Mouse (Mus musculus): ENCODE data around the gene Eapp. TPM values are rescaled to one million over a fixed set of nuclear protein-coding genes. Genes with fewer than 3 reads are reported as not detected.
"Not testable (repeated sequence)": the region's sequence is repeated elsewhere in the genome, so short reads cannot be mapped to it uniquely, and the experiment has no call there.

Gene Eapp
- polyA plus RNA-seq, 1 experiment from 2014 or later = 62.9 TPM

DNA sequence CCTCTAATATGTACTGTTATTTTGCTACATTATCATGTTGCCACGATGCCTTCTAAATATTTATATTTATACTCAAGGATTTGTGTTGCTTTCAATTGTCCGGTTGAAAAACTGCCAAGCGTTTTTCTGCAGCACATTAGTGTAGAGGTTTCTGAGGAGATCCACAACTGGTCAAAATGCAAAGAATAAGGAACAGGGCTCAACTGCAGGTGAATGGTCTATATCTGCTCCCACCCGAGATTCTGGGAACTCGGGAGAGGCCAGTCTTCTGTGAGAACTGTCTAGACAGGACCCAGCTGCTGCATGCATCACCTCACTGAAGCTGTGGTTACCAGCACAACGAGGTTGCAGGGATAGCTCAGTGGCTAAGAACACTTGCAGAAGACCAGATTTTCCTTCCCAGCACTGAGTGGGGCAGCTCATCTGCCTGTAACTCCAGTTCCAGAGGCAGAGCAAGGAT, 2.1 kb upstream of the Eapp start:
- Histone ChIP-seq H3K79me2 (ENCODE audit: inconsistent target) (peaks cover 24% of the 10 kb centered on the region), H3K36me3 (ENCODE audit: inconsistent target) (no peaks in the 10 kb centered on the region), H3K27ac (no peak overlapping the region), H3K4me3 (ENCODE audit: inconsistent target) (no peak overlapping the region)
- 50% methylated on average over 6 of the region's 6 CpGs for WGBS (ENCODE audit: missing documents)

DNA sequence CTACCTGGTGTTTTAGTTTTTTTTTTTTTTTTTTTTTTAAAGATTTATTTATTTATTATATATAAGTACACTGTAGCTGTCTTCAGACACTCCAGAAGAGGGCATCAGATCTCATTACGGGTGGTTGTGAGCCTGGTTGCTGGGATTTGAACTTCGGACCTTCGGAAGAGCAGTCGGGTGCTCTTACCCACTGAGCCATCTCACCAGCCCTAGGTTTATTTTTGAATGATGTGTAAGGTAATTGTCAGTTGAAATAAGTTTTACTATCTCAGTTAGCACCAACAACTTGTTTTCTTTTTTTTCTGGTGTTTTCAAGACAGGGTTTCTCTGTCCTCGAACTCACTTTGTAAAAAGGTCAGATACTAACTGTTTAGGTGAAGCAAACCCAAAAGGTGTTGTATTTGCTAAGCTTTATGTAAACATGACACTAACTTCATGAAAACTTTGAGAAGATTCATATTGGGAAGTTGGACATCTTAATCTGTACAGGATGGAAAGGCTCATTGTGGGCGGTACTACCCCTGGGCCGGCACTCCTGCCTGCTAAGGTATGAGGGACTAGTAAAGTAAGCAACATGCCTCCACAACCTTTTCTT, 1.4 kb upstream of the Eapp start:
- WGBS (ENCODE audit: missing documents) = 8% methylated on average over 7 of the region's 7 CpGs
- Histone ChIP-seq H3K36me3 (ENCODE audit: inconsistent target) (no peaks in the 10 kb centered on the region), H3K27ac (no peak overlapping the region)

DNA sequence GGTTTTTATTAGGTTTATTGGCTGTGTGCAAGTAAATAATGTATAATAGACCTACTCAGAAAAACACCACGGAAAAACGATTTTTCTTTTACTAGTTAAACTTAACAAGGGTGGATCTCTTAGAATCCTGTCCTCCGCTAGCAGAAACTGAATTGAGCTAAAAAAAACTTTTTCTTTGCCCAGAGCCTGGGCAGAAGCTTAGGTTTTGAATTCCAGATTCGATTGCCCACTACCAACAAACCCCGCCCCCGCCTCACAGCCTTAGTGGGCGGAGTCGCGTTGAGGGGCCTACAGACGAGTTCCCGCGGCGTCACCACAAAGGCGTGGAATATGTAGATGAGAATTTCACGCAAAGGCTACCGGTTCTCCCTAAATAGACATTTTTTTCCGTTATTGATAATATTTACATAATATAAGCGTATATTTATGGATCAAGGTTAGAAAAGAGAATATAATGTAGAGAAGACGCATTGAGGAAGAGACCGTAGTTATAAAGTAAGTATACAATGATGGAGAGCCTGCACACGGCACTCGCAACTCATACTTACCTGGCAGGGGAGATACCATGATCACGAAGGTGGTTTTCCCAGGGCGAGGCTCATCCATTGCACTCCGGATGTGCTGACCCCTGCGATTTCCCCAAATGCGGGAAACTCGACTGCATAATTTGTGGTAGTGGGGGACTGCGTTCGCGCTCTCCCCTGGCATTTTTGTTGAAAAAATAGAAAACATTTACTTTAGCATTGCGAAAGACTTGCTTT, 725 bp upstream of the Eapp start:
- H3K4me3 ChIP-seq (ENCODE audit: inconsistent target) = peak overlapping the region; percentile 62
- H3K27ac ChIP-seq = peak overlapping the region; percentile 95
- H3K79me2 ChIP-seq (ENCODE audit: inconsistent target) = peaks cover 25% of the 10 kb centered on the region
- no peaks in the 10 kb centered on the region for H3K36me3 ChIP-seq (ENCODE audit: inconsistent target)
- under 1% methylated on average over 26 of the region's 32 CpGs for WGBS (ENCODE audit: missing documents)

More for the DNA sequence above, 1.4 kb upstream of the Eapp start:
- H3K4me3 ChIP-seq (ENCODE audit: inconsistent target) = no peak overlapping the region
- H3K79me2 ChIP-seq (ENCODE audit: inconsistent target) = peaks cover 25% of the 10 kb centered on the region

DNA sequence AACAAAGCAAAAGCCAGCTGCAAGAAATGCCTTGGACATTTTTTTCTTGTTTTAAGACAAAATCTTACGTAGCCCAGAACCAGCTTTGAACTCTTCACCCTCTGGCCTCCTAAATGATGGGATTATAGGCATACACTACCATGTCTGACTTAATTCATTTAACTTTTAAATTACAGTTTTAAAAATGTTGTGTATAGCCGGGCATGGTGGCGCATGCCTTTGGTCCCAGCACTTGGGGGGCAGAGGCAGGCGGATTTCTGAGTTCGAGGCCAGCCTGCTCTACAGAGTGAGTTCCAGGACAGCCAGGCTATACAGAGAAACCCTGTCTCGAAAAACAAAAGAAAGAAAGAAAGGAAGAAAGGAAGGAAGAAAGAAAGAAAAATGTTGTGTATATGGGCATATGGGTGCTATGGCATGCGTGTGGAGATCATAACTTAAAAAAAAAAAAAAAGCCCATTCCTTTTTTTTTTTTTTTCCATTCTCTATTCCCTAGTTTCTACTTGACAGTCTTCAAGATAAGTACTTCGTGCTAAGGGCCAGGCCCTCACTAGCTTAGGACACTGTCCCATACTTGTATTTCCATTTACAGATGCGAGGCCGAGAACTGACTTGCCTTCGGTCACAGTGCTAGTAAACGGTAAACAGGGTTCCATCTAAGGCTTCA, 718 bp downstream of the Eapp start:
- 38% methylated on average over 11 of the region's 12 CpGs for WGBS (ENCODE audit: missing documents)
- peaks cover 25% of the 10 kb centered on the region for H3K79me2 ChIP-seq (ENCODE audit: inconsistent target)
- H3K4me3 ChIP-seq (ENCODE audit: inconsistent target) = peak overlapping the region; percentile 62
- peak overlapping the region; percentile 95 for H3K27ac ChIP-seq
- H3K36me3 ChIP-seq (ENCODE audit: inconsistent target) = peaks cover 8% of the 10 kb centered on the region; the same call in 1 of the 2 replicates

DNA sequence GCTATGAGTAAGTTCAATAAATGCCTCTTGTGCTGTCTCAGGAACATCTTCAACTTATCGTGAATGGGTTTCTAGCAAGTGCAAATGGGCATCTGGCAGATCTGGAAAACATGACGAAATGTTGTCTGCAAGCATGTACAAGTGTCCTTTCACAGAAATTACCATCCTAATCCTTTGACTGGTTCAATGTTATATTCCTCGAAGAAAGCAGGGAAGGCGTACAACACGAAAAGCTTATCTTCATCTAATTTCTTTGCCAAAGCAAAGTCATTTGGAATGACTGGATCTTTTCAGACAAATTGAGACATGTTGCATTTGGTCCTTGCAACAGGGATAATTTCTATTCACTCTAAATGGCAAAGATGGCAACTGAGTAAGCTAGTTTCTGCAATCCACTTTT, 6.6 kb downstream of the Eapp start:
- peaks cover 13% of the 10 kb centered on the region for H3K79me2 ChIP-seq (ENCODE audit: inconsistent target)
- no peak overlapping the region for H3K27ac ChIP-seq
- no peak overlapping the region for H3K4me3 ChIP-seq (ENCODE audit: inconsistent target)
- 93% methylated on average over 5 of the region's 5 CpGs for WGBS (ENCODE audit: missing documents)
- peaks cover 51% of the 10 kb centered on the region for H3K36me3 ChIP-seq (ENCODE audit: inconsistent target)

DNA sequence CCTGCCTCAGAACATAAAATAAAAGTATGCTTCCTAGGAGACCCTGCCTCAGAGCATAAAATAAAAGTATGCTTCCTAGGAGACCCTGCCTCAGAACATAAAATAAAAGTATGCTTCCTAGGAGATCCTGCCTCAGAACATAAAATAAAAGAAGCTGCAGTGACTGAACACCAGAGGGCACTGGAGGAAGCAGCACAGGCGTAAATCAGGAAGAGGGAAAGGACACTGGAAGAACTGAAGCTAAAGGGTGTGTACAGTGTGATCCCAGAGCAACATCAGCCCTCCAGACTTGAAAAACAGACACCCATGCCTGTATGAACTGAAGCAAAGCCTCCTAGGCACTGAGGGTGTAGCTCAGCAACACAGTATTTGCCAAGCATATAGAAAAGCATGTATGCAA, 12.5 kb downstream of the Eapp start:
- 46% methylated on average over 1 of the region's 1 CpGs for WGBS (ENCODE audit: missing documents)
- Histone ChIP-seq H3K36me3 (ENCODE audit: inconsistent target) (peaks cover 28% of the 10 kb centered on the region), H3K4me3 (ENCODE audit: inconsistent target) (no peak overlapping the region), H3K79me2 (ENCODE audit: inconsistent target) (no peaks in the 10 kb centered on the region), H3K27ac (no peak overlapping the region)

DNA sequence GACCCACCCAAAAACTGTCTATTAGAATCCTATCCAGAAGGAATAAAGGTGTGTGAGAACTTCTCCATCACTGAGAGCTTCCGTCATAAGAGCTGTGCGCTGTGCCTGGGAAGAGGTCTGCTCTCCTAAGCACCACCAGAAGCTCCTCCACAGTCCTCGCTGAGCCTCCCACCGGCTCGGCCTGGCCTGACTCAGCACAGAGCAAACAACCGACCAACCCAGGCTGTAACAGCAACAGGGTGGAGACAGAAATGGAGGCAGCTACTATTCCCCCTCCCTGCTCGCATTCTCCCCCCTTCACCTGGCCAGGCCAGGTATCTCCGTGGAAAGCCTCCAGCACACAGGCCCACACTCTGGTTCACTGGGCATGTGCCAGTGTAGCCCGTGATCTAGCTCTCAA, 19.0 kb downstream of the Eapp start:
- no peak overlapping the region for H3K27ac ChIP-seq
- 97% methylated on average over 8 of the region's 9 CpGs for WGBS (ENCODE audit: missing documents)
- no peaks in the 10 kb centered on the region for H3K79me2 ChIP-seq (ENCODE audit: inconsistent target)
- peaks cover 51% of the 10 kb centered on the region for H3K36me3 ChIP-seq (ENCODE audit: inconsistent target)
- H3K4me3 ChIP-seq (ENCODE audit: inconsistent target) = no peak overlapping the region

DNA sequence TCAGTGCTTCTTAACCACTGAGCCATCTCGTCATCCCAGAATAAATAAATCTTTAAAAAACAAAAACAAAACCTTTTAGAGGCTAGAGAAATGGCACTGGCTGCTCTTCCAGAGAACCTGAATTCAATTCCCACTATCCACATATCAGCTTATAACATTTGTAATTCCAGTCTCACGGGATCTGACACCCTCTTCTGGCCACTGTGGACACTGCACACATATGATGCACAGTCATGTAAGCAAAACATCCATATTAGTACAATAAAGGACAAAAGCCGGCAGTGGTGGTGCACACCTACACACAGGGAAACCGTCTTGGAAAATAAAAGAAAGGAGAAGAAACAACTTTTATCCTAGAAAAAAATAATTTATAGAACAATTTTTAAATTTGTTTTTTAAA, 20.3 kb downstream of the Eapp start:
- no peak overlapping the region for H3K4me3 ChIP-seq (ENCODE audit: inconsistent target)
- no peaks in the 10 kb centered on the region for H3K79me2 ChIP-seq (ENCODE audit: inconsistent target)
- WGBS (ENCODE audit: missing documents) = 88% methylated on average over 2 of the region's 4 CpGs
- H3K27ac ChIP-seq = no peak overlapping the region
- peaks cover 64% of the 10 kb centered on the region for H3K36me3 ChIP-seq (ENCODE audit: inconsistent target)

DNA sequence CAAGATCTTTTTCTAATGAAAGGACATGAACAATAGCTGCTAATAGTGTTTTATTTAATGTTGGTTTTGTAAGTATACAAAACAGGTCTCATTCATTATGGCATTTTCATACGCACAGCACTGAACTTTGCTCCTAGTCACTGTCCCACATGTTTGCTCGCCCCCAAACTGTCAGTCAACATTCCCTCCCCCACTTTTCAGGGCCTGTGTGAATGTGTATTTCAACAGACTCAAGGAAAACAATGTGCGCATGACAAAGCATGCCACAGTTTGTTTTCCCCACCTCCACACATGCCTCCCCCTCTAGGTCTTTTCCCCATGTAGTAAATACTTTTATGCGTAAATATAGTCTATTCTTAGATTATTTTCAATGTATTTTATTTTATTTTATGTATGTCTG, 24.4 kb downstream of the Eapp start:
- WGBS (ENCODE audit: missing documents) = 100% methylated on average over 4 of the region's 4 CpGs
- H3K36me3 ChIP-seq (ENCODE audit: inconsistent target) = peaks cover 57% of the 10 kb centered on the region
- H3K79me2 ChIP-seq (ENCODE audit: inconsistent target) = no peaks in the 10 kb centered on the region
- no peak overlapping the region for H3K27ac ChIP-seq
- no peak overlapping the region for H3K4me3 ChIP-seq (ENCODE audit: inconsistent target)

DNA sequence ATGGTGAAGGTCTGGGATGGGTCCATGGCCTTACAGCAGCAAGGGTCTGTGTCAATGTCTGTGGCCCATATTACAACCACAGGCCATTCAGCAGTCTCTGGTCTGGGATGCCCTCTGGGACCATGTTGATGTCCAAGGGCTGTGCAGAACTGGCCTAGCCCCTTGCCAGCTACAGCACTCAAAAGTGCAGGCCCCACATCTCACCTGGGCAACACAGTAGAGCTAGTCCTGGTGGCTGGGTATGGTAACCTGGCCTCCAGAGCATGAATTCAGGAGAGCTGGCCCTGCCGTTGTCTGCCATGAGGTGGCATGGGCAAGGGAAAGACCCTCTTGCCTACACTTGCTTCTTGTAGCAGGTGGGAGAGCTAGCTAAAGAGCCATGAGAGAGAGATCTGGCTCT, 27.6 kb downstream of the Eapp start:
- H3K36me3 ChIP-seq (ENCODE audit: inconsistent target) = peaks cover 32% of the 10 kb centered on the region
- H3K79me2 ChIP-seq (ENCODE audit: inconsistent target) = no peaks in the 10 kb centered on the region
- H3K4me3 ChIP-seq (ENCODE audit: inconsistent target) = no peak overlapping the region
- H3K27ac ChIP-seq = no peak overlapping the region
- WGBS (ENCODE audit: missing documents) = 100% methylated on average over 1 of the region's 1 CpGs

DNA sequence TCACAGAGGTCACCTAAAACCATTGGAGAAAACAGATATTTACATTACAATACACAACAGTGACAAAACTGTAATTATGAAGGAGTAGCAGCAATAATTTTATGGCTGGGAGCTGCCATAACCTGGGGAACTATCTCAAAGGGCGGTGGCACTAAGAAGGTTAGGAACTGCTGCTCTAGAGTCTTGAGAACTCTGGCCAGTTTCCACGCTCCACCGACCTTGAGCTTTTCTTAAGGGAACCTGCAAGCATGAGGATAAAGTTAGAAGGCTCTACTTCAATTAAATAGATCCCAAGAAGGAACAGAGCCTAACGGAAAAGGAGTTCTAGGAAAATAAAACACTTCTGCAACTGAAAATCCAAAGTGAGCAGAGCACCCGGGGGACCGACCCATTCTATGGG, 30.2 kb downstream of the Eapp start:
- Histone ChIP-seq H3K27ac (no peak overlapping the region), H3K4me3 (ENCODE audit: inconsistent target) (no peak overlapping the region), H3K79me2 (ENCODE audit: inconsistent target) (no peaks in the 10 kb centered on the region), H3K36me3 (ENCODE audit: inconsistent target) (peaks cover 11% of the 10 kb centered on the region; the same call in 1 of the 2 replicates)
- 93% methylated on average over 6 of the region's 6 CpGs for WGBS (ENCODE audit: missing documents)

DNA sequence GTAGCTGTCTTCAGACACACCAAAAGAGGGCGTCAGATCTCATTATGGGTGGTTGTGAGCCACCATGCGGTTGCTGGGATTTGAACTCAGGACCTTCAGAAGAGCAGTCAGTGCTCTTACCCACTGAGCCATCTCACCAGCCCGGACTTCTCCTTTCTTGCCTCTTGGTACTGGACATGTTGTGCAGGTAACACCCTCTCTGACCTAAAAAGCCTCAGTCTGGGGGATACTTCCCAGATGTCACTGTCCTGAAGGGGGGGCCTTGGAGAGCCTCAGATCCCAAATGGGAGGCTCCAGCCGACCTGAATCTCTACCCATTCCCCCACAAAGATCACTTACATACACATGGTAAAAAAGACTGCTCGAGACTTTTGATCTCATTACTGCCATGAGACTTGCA, 34.2 kb downstream of the Eapp start:
- not testable (repeated sequence) for H3K36me3 ChIP-seq (ENCODE audit: inconsistent target); H3K4me3 ChIP-seq (ENCODE audit: inconsistent target); H3K27ac ChIP-seq; H3K79me2 ChIP-seq (ENCODE audit: inconsistent target)
- WGBS (ENCODE audit: missing documents) = 93% methylated on average over 5 of the region's 5 CpGs

DNA sequence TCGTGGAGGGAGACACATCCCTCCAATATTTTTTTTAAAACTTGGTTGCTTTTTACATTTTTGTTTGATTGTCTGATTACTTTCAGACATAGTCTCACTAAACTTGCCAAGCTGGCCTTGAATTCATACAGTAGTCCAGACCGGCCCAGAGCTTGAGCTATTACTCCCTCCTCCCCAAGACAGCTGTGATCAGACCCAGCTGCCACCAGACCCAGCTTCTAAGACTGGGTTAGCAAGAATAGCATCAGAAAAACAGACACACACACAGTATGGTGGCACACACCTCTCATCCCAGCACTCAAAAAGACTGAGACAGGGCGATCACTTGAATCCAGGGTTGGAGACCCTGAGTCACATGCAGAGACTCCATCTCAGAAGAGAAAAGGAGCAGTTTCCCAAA, 35.8 kb downstream of the Eapp start:
- peaks cover 9% of the 10 kb centered on the region for H3K79me2 ChIP-seq (ENCODE audit: inconsistent target)
- H3K27ac ChIP-seq = no peak overlapping the region
- H3K36me3 ChIP-seq (ENCODE audit: inconsistent target) = no peaks in the 10 kb centered on the region
- 100% methylated on average over 3 of the region's 3 CpGs for WGBS (ENCODE audit: missing documents)
- no peak overlapping the region for H3K4me3 ChIP-seq (ENCODE audit: inconsistent target)

DNA sequence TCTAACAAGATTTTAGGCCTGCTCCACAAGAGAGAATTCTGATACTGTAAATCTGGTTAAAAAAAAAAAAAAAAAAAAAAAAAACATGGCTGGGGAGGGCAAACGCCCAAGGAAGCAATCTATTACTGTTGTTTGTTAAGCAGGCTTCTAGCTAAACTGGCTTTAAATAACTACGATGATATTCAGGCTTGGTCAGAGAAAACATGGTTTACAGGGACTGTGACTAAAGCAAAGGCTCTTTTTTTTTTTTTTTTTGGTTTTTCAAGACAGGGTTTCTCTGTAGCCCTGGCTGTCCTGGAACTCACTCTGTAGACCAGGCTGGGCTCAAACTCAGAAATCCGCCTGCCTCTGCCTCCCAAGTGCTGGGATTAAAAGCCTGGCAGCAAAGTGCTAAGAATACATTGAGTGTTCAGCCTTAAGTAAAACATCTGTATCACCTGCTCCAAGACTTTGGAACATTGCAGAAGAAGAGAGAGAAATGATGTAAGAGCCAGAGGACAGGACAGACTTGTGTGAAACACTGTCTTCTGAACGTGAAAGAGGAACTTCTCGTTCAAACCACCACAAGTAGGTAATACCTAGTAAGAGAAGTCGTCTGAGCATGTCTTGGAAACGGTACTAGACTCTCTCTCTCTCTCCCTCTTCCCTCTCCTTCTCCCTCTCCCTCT, 37.1 kb downstream of the Eapp start:
- no peak overlapping the region for H3K4me3 ChIP-seq (ENCODE audit: inconsistent target)

DNA sequence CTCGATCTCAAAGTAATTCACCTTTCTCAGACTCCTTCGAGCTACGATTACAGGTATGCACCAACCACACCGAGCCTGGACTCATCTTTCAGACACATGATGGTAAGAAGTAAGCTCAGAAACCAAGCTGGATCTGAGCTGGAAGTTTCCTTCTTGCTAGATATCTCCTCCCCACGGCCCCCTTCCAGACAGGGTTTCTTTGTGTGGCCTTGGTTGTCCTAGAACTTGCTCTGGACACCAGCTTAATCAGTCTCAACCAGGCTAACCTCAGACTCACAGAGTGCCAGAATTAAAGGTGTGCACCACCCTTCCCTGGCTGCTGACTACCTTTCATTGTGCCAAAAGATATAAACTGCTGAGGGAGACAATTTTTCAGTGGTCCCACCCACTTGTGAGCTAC, 37.7 kb downstream of the Eapp start:
- no peak overlapping the region for H3K27ac ChIP-seq
- H3K36me3 ChIP-seq (ENCODE audit: inconsistent target) = no peaks in the 10 kb centered on the region
- WGBS (ENCODE audit: missing documents) = 97% methylated on average over 5 of the region's 5 CpGs
- H3K79me2 ChIP-seq (ENCODE audit: inconsistent target) = peaks cover 28% of the 10 kb centered on the region
- no peak overlapping the region for H3K4me3 ChIP-seq (ENCODE audit: inconsistent target)

More for the DNA sequence above, 37.1 kb downstream of the Eapp start:
- Histone ChIP-seq H3K27ac (no peak overlapping the region), H3K36me3 (ENCODE audit: inconsistent target) (no peaks in the 10 kb centered on the region), H3K79me2 (ENCODE audit: inconsistent target) (peaks cover 22% of the 10 kb centered on the region)
- 39% methylated on average over 7 of the region's 7 CpGs for WGBS (ENCODE audit: missing documents)
